Mouse (Mus musculus) stomach, adult 2 months (tissue): ENCODE results near the gene Tas2r118. TPM values are rescaled to one million over a fixed set of nuclear protein-coding genes. Genes with fewer than 3 reads are reported as not detected.

ENCODE experiments used
- polyA plus RNA-seq: library from polyadenylated mRNA; depleted of rRNA; stranded (reverse); fragments of >200 nt; gene quantifications from 2 replicates; pipeline ENCODE4 v1.2.3, GENCODE M21; 2012; rRNA removed

The Tas2r118 gene
- polyA plus RNA-seq = not detected in 2 replicates

GRCm38 (mm10) chr6:23969960-23970359, at the start of gene Tas2r118:
Tas2r118 (minus strand) TSS chr6:23970060.

Other genes starting within 250 kb of the Tas2r118 start
- gene Cadps2, start 130.6 kb downstream of the Tas2r118 start, polyA plus RNA-seq = 1.2 TPM in 2 replicates
- gene Slc13a1, start 198.0 kb upstream of the Tas2r118 start, polyA plus RNA-seq = not detected in 2 replicates